Mouse (Mus musculus) limb, embryonic 15.5 days (tissue): Measurements from ENCODE around the gene Fut7. TPM values are rescaled to one million over a fixed set of nuclear protein-coding genes. Genes with fewer than 3 reads are reported as not detected.
A peak's percentile ranks its signal among the peaks of the same experiment; 100 is the strongest.

Source experiments
- ATAC-seq: fragments of 200-750 bp; cut with Nextera tagmentation; 2 replicates; pipeline ENCODE4 v1.8.0; 2017; ENCODE audit warnings: low read depth, moderate TSS enrichment; ENCODE audit not compliant: insufficient number of reproducible peaks, low FRiP score, low TSS enrichment
- H3K27ac ChIP-seq: fragments of 300-500 bp; sonication (generic); 2 replicates; pipeline ENCODE4 v1.5.1; 2015; ENCODE audit warnings: moderate library complexity, mild to moderate bottlenecking, inconsistent platforms
- H3K27me3 ChIP-seq: fragments of 300-500 bp; sonication (generic); 2 replicates; pipeline ENCODE4 v1.6.1; 2015; ENCODE audit warnings: inconsistent platforms
- H3K36me3 ChIP-seq: fragments of 300-500 bp; sonication (generic); 2 replicates; pipeline ENCODE4 v1.6.1; 2015; ENCODE audit warnings: inconsistent platforms
- H3K4me1 ChIP-seq: fragments of 300-500 bp; sonication (generic); 2 replicates; pipeline ENCODE4 v1.6.1; 2015; ENCODE audit warnings: inconsistent platforms
- H3K4me2 ChIP-seq: fragments of 300-500 bp; sonication (generic); 2 replicates; pipeline ENCODE4 v1.6.1; 2015; ENCODE audit warnings: mild to moderate bottlenecking, inconsistent platforms
- H3K4me3 ChIP-seq: fragments of 300-500 bp; sonication (generic); 2 replicates; pipeline ENCODE4 v1.5.1; 2015; ENCODE audit warnings: mild to moderate bottlenecking, inconsistent platforms
- H3K9ac ChIP-seq: fragments of 300-500 bp; sonication (generic); 2 replicates; pipeline ENCODE4 v1.6.1; 2015; ENCODE audit warnings: inconsistent platforms
- H3K9me3 ChIP-seq: fragments of 300-500 bp; sonication (generic); 2 replicates; pipeline ENCODE4 v1.6.1; 2016; ENCODE audit warnings: inconsistent platforms
- WGBS: fragments of 180-500 bp; shearing (Covaris S2); methylation state at CpG from one replicate; pipeline ENCODE4 v1.1.7; 2015; 5-methylcytosine and 5-hydroxymethylcytosine counted together
- polyA plus RNA-seq: library from polyadenylated mRNA; unstranded; fragments of >200 nt; fragmentation: Nextera tagmentation; extraction: Ambion mirVana; gene quantifications from 2 replicates; pipeline ENCODE4 v1.2.1, GENCODE M21; 2015

The Fut7 gene
- polyA plus RNA-seq, 1 experiment from 2014 or later = 0.18 TPM

- no peaks in the 10 kb centered on the region for H3K9me3 ChIP-seq
- WGBS = 88% methylated on average over 5 of the region's 5 CpGs
- H3K9ac ChIP-seq = no peak overlapping the region
- peaks cover 12% of the 10 kb centered on the region for H3K4me1 ChIP-seq
- H3K4me3 ChIP-seq = no peak overlapping the region
- H3K27ac ChIP-seq = no peak overlapping the region
- no peaks in the 10 kb centered on the region for H3K36me3 ChIP-seq
- no peak overlapping the region for H3K4me2 ChIP-seq
- no peak for ATAC-seq
- peaks cover 54% of the 10 kb centered on the region for H3K27me3 ChIP-seq
Observed at GRCm38 (mm10) chr2:25427256-25427655, 4.2 kb downstream of the Fut7 start.

DNA sequence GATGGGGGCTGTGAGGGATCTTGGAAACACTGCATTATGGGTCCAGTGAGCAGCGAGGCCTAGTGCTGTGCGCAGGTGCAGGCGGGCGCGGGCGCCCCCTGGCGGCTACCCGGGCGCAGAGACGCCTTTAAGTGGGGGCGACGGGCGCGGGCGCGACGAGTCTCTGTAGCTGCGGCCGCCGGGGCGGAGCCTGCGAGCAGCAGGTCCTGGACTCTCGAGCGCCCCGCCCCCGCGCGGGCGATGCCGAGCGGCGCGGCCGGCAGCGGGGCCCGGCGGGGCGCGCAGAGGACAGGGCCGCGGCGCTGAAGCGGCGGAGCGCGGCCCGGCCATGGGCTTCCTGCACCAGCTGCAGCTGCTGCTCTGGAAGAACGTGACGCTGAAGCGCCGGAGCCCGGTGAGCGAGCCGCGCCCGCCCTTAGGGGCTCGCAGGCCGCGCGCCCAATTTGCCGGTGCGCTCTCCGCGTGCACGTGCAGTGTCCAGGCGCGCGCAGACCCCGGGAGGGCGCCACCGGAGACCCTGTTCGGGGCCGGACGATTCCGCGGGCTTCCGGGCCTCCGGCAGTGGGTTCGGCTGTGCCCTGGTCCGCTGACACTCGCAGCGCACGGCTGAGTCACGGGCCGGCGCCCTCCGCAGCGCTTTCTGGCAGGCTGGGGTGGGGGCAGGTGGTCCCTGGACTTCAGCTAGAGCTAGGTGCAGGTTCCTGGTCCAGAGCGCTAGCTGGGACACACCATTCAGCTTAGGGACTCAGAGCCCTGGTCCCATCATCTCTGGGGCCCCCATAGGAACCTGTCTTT is 5.6 kb downstream of the Fut7 start, which contains the start of gene Abca2:
Gene Abca2 (plus strand): TSS at position 262 of the 795 bp plus-strand sequence.
- ATAC-seq = peak; percentile 69
- Histone ChIP-seq H3K27me3 (peaks cover 44% of the 10 kb centered on the region), H3K27ac (0 out of 2 replicates have a peak within 1 kb of the TSS, but pooled peaks have one; percentile 9)

DNA sequence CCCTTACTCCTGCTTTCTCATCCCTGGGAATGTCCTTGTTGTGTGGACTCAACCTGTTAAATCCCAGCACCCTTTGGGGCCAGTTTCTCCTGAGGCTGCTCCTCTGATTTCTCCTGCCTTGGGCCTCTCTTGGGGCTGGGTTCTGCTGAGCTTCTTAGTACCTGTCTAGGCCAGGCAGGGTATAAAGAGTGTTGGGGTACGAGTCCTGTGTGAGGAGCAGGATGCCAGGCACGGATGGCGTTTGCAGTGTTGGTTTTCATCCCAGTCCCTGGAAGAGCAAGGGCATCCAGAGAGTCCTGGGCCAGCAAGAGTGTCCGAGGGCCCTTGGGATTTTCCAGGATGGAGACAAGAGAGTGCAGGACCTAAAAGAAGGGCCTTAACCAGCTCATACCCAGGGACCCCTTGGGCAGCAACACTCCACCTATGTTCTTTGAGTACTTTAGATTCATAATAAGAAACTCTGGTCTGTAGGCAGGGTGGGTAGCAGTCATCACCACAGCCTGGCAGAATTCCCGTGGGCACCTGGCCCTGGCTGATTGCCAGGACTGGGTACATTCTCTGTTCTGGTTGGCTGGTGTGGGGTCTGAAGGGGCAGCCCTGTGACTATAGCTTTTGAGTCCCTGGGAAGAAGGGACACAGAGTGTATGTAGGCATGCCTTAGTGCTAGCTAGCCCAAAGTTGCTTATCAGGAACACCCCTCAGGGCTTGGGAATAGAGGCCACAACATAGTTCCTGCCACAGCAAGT is 6.5 kb downstream of the Fut7 start:
- H3K9me3 ChIP-seq = no peaks in the 10 kb centered on the region
- H3K9ac ChIP-seq = no peak overlapping the region
- no peak overlapping the region for H3K27ac ChIP-seq
- H3K36me3 ChIP-seq = peaks cover 4% of the 10 kb centered on the region; the same call in 1 of the 2 replicates
- ATAC-seq = no peak
- H3K27me3 ChIP-seq = peaks cover 35% of the 10 kb centered on the region
- WGBS = 78% methylated on average over 5 of the region's 5 CpGs
- peak overlapping the region; percentile 90 for H3K4me2 ChIP-seq
- H3K4me3 ChIP-seq = peak overlapping the region; percentile 67
- H3K4me1 ChIP-seq = peaks cover 12% of the 10 kb centered on the region

More for the DNA sequence above, 5.6 kb downstream of the Fut7 start, which contains the start of gene Abca2:
- WGBS = under 1% methylated on average over 76 of the region's 89 CpGs
- Histone ChIP-seq H3K36me3 (no peaks in the 10 kb centered on the region), H3K4me2 (peak within 1 kb of the TSS; percentile 90), H3K4me3 (peak within 1 kb of the TSS; percentile 67), H3K4me1 (peaks cover 12% of the 10 kb centered on the region), H3K9me3 (no peaks in the 10 kb centered on the region), H3K9ac (peak within 1 kb of the TSS; percentile 61)

GRCm38 (mm10) chr2:25430395-25431233 is 7.5 kb downstream of the Fut7 start:
- WGBS = 72% methylated on average over 17 of the region's 17 CpGs
- H3K4me3 ChIP-seq = no peak overlapping the region
- H3K9ac ChIP-seq = no peak overlapping the region
- peaks cover 7% of the 10 kb centered on the region; the same call in 1 of the 2 replicates for H3K36me3 ChIP-seq
- H3K27ac ChIP-seq = no peak overlapping the region
- H3K9me3 ChIP-seq = no peaks in the 10 kb centered on the region
- H3K4me1 ChIP-seq = peaks cover 12% of the 10 kb centered on the region
- no peak overlapping the region for H3K4me2 ChIP-seq
- ATAC-seq = no peak
- H3K27me3 ChIP-seq = peaks cover 25% of the 10 kb centered on the region

GRCm38 (mm10) chr2:25431308-25431855 is 8.3 kb downstream of the Fut7 start:
- no peaks in the 10 kb centered on the region for H3K9me3 ChIP-seq
- no peak overlapping the region for H3K4me3 ChIP-seq
- no peak for ATAC-seq
- H3K36me3 ChIP-seq = peaks cover 7% of the 10 kb centered on the region; the same call in 1 of the 2 replicates
- WGBS = 74% methylated on average over 6 of the region's 6 CpGs
- no peak overlapping the region for H3K27ac ChIP-seq
- H3K9ac ChIP-seq = no peak overlapping the region
- peaks cover 12% of the 10 kb centered on the region for H3K4me1 ChIP-seq
- no peak overlapping the region for H3K4me2 ChIP-seq
- H3K27me3 ChIP-seq = peaks cover 17% of the 10 kb centered on the region

GRCm38 (mm10) chr2:25432326-25433098 is 9.4 kb downstream of the Fut7 start:
- Histone ChIP-seq H3K9me3 (no peaks in the 10 kb centered on the region), H3K27ac (no peak overlapping the region), H3K4me3 (no peak overlapping the region), H3K4me1 (peaks cover 12% of the 10 kb centered on the region), H3K36me3 (peaks cover 8% of the 10 kb centered on the region), H3K27me3 (peaks cover 14% of the 10 kb centered on the region), H3K9ac (no peak overlapping the region), H3K4me2 (no peak overlapping the region)
- WGBS = 72% methylated on average over 11 of the region's 11 CpGs
- no peak for ATAC-seq

DNA sequence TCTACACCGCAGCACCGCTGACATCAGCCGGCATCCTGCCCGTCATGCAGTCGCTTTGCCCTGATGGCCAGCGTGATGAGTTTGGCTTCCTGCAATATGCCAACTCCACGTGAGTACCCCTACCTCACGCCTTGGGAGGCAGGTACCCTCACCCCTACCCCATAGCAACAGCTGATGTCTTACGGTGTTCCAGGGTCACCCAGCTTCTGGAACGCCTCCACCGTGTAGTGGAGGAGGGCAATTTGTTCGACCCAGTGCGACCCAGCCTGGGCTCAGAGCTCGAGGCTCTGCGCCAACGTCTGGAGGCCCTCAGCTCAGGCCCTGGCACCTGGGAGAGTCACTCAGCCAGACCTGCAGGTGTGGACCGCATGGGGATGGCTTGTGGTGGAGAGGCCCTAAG is 10.0 kb downstream of the Fut7 start:
- Histone ChIP-seq H3K27me3 (peaks cover 14% of the 10 kb centered on the region), H3K36me3 (peaks cover 13% of the 10 kb centered on the region), H3K9me3 (no peaks in the 10 kb centered on the region), H3K9ac (no peak overlapping the region), H3K27ac (no peak overlapping the region), H3K4me2 (no peak overlapping the region), H3K4me3 (no peak overlapping the region), H3K4me1 (peaks cover 12% of the 10 kb centered on the region)
- 78% methylated on average over 17 of the region's 17 CpGs for WGBS
- ATAC-seq = no peak

GRCm38 (mm10) chr2:25434292-25434691 is 11.2 kb downstream of the Fut7 start:
- no peak overlapping the region for H3K27ac ChIP-seq
- no peak for ATAC-seq
- no peak overlapping the region for H3K4me3 ChIP-seq
- H3K36me3 ChIP-seq = peaks cover 20% of the 10 kb centered on the region
- no peaks in the 10 kb centered on the region for H3K9me3 ChIP-seq
- H3K9ac ChIP-seq = no peak overlapping the region
- H3K4me1 ChIP-seq = peaks cover 6% of the 10 kb centered on the region
- peaks cover 14% of the 10 kb centered on the region for H3K27me3 ChIP-seq
- WGBS = 87% methylated on average over 8 of the region's 8 CpGs
- no peak overlapping the region for H3K4me2 ChIP-seq

- Histone ChIP-seq H3K9me3 (no peaks in the 10 kb centered on the region), H3K4me2 (no peak overlapping the region), H3K4me1 (no peaks in the 10 kb centered on the region), H3K36me3 (peaks cover 25% of the 10 kb centered on the region), H3K27me3 (no peaks in the 10 kb centered on the region), H3K27ac (no peak overlapping the region), H3K4me3 (no peak overlapping the region), H3K9ac (no peak overlapping the region)
- 92% methylated on average over 10 of the region's 10 CpGs for WGBS
- no peak for ATAC-seq
Observed at GRCm38 (mm10) chr2:25436286-25436820, 13.3 kb downstream of the Fut7 start.

DNA sequence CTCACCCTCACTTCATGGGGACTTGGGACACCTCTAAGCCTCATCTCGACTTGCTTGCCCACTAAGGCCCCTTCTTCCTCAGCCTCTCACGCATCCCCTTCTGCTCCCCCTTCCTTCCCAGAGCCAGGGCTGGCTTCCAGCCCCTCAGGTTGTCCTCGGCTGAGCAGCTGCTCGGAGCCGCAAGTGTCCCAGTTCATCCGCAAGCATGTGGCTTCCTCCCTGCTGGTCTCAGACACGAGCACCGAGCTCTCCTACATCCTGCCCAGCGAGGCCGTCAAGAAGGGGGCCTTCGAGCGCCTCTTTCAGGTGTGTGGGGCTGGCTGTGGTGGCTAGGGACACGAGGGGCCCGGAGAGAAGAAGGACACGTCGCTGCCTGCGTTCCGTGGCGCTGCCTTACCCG is 18.0 kb downstream of the Fut7 start:
- Histone ChIP-seq H3K4me1 (no peaks in the 10 kb centered on the region), H3K4me3 (no peak overlapping the region), H3K27ac (no peak overlapping the region), H3K9me3 (no peaks in the 10 kb centered on the region), H3K4me2 (no peak overlapping the region), H3K9ac (no peak overlapping the region), H3K36me3 (peaks cover 53% of the 10 kb centered on the region), H3K27me3 (no peaks in the 10 kb centered on the region)
- WGBS = 82% methylated on average over 20 of the region's 20 CpGs
- ATAC-seq = no peak
